Mouse (Mus musculus): ENCODE measurements around the gene Sox10. TPM values are rescaled to one million over a fixed set of nuclear protein-coding genes. Genes with fewer than 3 reads are reported as not detected.

Sox10 gene
- 28.5 and 31.4 TPM in 2 replicates for polyA plus RNA-seq (2015; fragmentation: Nextera tagmentation; extraction: Ambion mirVana)

GRCm38 (mm10) chr15:79165140-79165539 is at the start of gene Sox10:
Gene Sox10, minus strand, starts transcription at chr15:79165240.

GRCm38 (mm10) chr15:79140866-79141565 is 24.0 kb downstream of the Sox10 start, which contains the start of the genes Polr2f and 1700088E04Rik:
Gene Polr2f, plus strand, starts transcription at chr15:79141009.
Gene 1700088E04Rik, minus strand, starts transcription at chr15:79141253.

DNA sequence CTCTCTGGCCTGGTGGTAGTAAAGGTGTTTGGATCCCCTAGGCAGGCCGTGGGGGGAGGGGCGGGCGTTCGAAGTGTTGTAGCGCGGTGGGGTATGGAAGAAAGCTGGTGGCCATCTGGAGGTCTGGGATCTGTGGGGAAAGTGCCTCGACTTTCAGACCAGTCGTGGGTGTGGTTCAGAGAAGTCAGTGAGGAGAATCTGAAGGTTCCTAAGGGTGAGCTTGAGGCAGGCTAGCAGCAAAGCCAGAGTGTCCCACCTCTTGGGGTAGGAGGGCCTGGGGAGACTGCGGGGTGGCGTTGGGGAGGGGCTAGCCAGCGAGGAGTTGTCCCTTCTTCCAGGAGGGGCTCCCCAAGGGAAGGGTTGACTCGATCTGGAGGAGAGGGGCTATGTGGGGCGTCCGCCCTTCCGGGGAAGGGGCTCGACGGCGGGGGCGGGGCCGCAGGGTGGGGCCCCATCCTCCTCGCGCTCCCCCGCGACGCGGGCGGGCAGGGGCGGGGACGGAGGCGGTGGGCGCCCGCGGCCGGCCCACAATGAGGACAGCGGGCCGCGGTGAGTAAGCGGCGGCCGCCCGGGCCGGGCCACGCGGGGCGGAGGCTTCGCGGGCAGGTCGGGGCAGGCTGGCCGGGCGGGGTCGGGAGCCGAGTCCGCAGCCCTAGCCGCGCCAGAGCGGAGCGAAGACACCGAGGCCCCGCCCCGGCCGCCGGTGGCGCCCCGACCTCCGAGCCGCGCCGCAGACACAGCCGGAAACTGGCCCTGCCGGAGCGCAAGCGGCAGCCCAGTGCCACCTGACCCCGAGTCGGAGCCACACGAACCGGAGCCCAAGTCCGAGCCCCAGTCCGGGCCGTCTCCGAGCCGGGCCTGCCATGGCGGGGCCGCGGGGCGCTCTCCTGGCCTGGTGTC is 56.4 kb downstream of the Sox10 start, which contains the start of gene Micall1:
Micall1 (plus strand) TSS at position 478 of the 900 bp plus-strand sequence.

Other genes starting within 250 kb of the Sox10 start
- 224 and 275 TPM in 2 replicates for gene Lgals1, start 238.5 kb downstream of the Sox10 start, polyA plus RNA-seq (2015; fragmentation: Nextera tagmentation; extraction: Ambion mirVana)
- 55.4 and 55.8 TPM in 2 replicates for gene Nol12, start 230.3 kb downstream of the Sox10 start, polyA plus RNA-seq (2015; fragmentation: Nextera tagmentation; extraction: Ambion mirVana)
- gene Triobp, start 217.5 kb downstream of the Sox10 start, polyA plus RNA-seq (2015; fragmentation: Nextera tagmentation; extraction: Ambion mirVana), result 21.8 and 27.3 TPM in 2 replicates
- 148 and 161 TPM in 2 replicates for gene H1f0, start 136.8 kb downstream of the Sox10 start, polyA plus RNA-seq (2015; fragmentation: Nextera tagmentation; extraction: Ambion mirVana)
- 0.26 TPM in 1 of 2 replicates, not detected in the other for gene Galr3, start 123.4 kb downstream of the Sox10 start, polyA plus RNA-seq (2015; fragmentation: Nextera tagmentation; extraction: Ambion mirVana)
- 41.6 and 44.2 TPM in 2 replicates for gene Ankrd54, start 102.3 kb downstream of the Sox10 start, polyA plus RNA-seq (2015; fragmentation: Nextera tagmentation; extraction: Ambion mirVana)
- 151 and 153 TPM in 2 replicates for gene Eif3l, start 90.1 kb downstream of the Sox10 start, polyA plus RNA-seq (2015; fragmentation: Nextera tagmentation; extraction: Ambion mirVana)
- 10.2 and 12.5 TPM in 2 replicates for gene Micall1, start 56.3 kb downstream of the Sox10 start, polyA plus RNA-seq (2015; fragmentation: Nextera tagmentation; extraction: Ambion mirVana)
- gene Polr2f, start 24.2 kb downstream of the Sox10 start, polyA plus RNA-seq (2015; fragmentation: Nextera tagmentation; extraction: Ambion mirVana), result 322 and 359 TPM in 2 replicates
- gene 1700088E04Rik, start 24.0 kb downstream of the Sox10 start, polyA plus RNA-seq (2015; fragmentation: Nextera tagmentation; extraction: Ambion mirVana), result 15.8 and 18.5 TPM in 2 replicates
- 68.4 and 81.9 TPM in 2 replicates for gene Pick1, start 63.9 kb upstream of the Sox10 start, polyA plus RNA-seq (2015; fragmentation: Nextera tagmentation; extraction: Ambion mirVana)
- gene Gm49486, start 64.2 kb upstream of the Sox10 start, polyA plus RNA-seq (2015; fragmentation: Nextera tagmentation; extraction: Ambion mirVana), result 1.1 and 1.3 TPM in 2 replicates
- gene Slc16a8, start 89.5 kb upstream of the Sox10 start, polyA plus RNA-seq (2015; fragmentation: Nextera tagmentation; extraction: Ambion mirVana), result 0.39 and 0.43 TPM in 2 replicates
- 11.4 TPM in 2 replicates for gene Baiap2l2, start 120.3 kb upstream of the Sox10 start, polyA plus RNA-seq (2015; fragmentation: Nextera tagmentation; extraction: Ambion mirVana)
- 13.6 and 14.8 TPM in 2 replicates for gene Pla2g6, start 163.2 kb upstream of the Sox10 start, polyA plus RNA-seq (2015; fragmentation: Nextera tagmentation; extraction: Ambion mirVana)
- 0.83 and 1.8 TPM in 2 replicates for gene Maff, start 181.4 kb upstream of the Sox10 start, polyA plus RNA-seq (2015; fragmentation: Nextera tagmentation; extraction: Ambion mirVana)
- gene Tmem184b, start 238.3 kb upstream of the Sox10 start, polyA plus RNA-seq (2015; fragmentation: Nextera tagmentation; extraction: Ambion mirVana), result 31.7 and 37.2 TPM in 2 replicates